Mouse (Mus musculus): Measurements from ENCODE around the gene Vwa3b.
A peak's percentile ranks its signal among the peaks of the same experiment; 100 is the strongest.

Gene Vwa3b

GRCm38 (mm10) chr1:37130012-37130570, 103.7 kb downstream of the Vwa3b start:
- DNase-seq = no peak

GRCm38 (mm10) chr1:37131146-37131545, 104.8 kb downstream of the Vwa3b start:
- no peak for DNase-seq

- no peak for DNase-seq
Observed at GRCm38 (mm10) chr1:37132433-37132832, 106.0 kb downstream of the Vwa3b start.

GRCm38 (mm10) chr1:37145966-37146365, 119.6 kb downstream of the Vwa3b start:
- DNase-seq = no peak

- DNase-seq = peak; percentile 21
Observed at GRCm38 (mm10) chr1:37149866-37150265, 123.5 kb downstream of the Vwa3b start.

- no peak for DNase-seq
Observed at GRCm38 (mm10) chr1:37151896-37152295, 125.5 kb downstream of the Vwa3b start.

- no peak for DNase-seq
Observed at GRCm38 (mm10) chr1:37166066-37166465, 139.7 kb downstream of the Vwa3b start.

- DNase-seq = no peak
Observed at GRCm38 (mm10) chr1:37167918-37168317, 141.5 kb downstream of the Vwa3b start.

GRCm38 (mm10) chr1:37177874-37178273, 151.5 kb downstream of the Vwa3b start:
- DNase-seq = peak; percentile 3

GRCm38 (mm10) chr1:37179852-37180251, 153.5 kb downstream of the Vwa3b start:
- no peak for DNase-seq

- DNase-seq = no peak
Observed at GRCm38 (mm10) chr1:37187050-37187449, 160.7 kb downstream of the Vwa3b start.

- no peak for DNase-seq
Observed at GRCm38 (mm10) chr1:37194607-37195006, 168.2 kb downstream of the Vwa3b start.

GRCm38 (mm10) chr1:37201406-37201805, 175.0 kb downstream of the Vwa3b start:
- DNase-seq = no peak

GRCm38 (mm10) chr1:37207743-37208142, 181.3 kb downstream of the Vwa3b start:
- no peak for DNase-seq

- no peak for DNase-seq
Observed at GRCm38 (mm10) chr1:37212375-37212774, 186.0 kb downstream of the Vwa3b start.

- no peak for DNase-seq
Observed at GRCm38 (mm10) chr1:37214144-37214543, 187.7 kb downstream of the Vwa3b start, which contains the start of gene Cnga3. TSS of gene Cnga3 (plus strand) at chr1:37214434.

GRCm38 (mm10) chr1:37218386-37218785, 192.0 kb downstream of the Vwa3b start:
- DNase-seq = no peak

- DNase-seq = no peak
Observed at GRCm38 (mm10) chr1:37219593-37219992, 193.2 kb downstream of the Vwa3b start.

- DNase-seq = peak; percentile 92
Observed at GRCm38 (mm10) chr1:37220134-37220907, 193.9 kb downstream of the Vwa3b start.

GRCm38 (mm10) chr1:37222002-37222401, 195.6 kb downstream of the Vwa3b start:
- no peak for DNase-seq

GRCm38 (mm10) chr1:37230404-37230803, 204.0 kb downstream of the Vwa3b start:
- DNase-seq = no peak

GRCm38 (mm10) chr1:37231295-37231701, 204.9 kb downstream of the Vwa3b start:
- peak; percentile 26 for DNase-seq
